Mouse (Mus musculus): ENCODE data around the gene Tgfb3.

The Tgfb3 gene

GRCm38 (mm10) chr12:86079202-86079667 lies 394 bp upstream of the Tgfb3 start:
- DNase-seq (ENCODE audit: low read depth), result peak; percentile 83

- no peak for DNase-seq (ENCODE audit: low read depth)
Measured at GRCm38 (mm10) chr12:86078176-86078552, 677 bp downstream of the Tgfb3 start.

- DNase-seq (ENCODE audit: low read depth), result no peak
Measured at GRCm38 (mm10) chr12:86077736-86078135, 1.1 kb downstream of the Tgfb3 start.

- DNase-seq (ENCODE audit: low read depth), result no peak
Measured at GRCm38 (mm10) chr12:86077322-86077721, 1.5 kb downstream of the Tgfb3 start.

- no peak for DNase-seq (ENCODE audit: low read depth)
Measured at GRCm38 (mm10) chr12:86076321-86076901, 2.4 kb downstream of the Tgfb3 start.

GRCm38 (mm10) chr12:86075358-86075757 lies 3.5 kb downstream of the Tgfb3 start:
- no peak for DNase-seq (ENCODE audit: low read depth)

GRCm38 (mm10) chr12:86074681-86075080 lies 4.2 kb downstream of the Tgfb3 start:
- no peak for DNase-seq (ENCODE audit: low read depth)

GRCm38 (mm10) chr12:86071432-86071831 lies 7.4 kb downstream of the Tgfb3 start:
- no peak for DNase-seq (ENCODE audit: low read depth)

GRCm38 (mm10) chr12:86064796-86065195 lies 14.0 kb downstream of the Tgfb3 start:
- no peak for DNase-seq (ENCODE audit: low read depth)

- DNase-seq (ENCODE audit: low read depth), result no peak
Measured at GRCm38 (mm10) chr12:86059341-86059740, 19.5 kb downstream of the Tgfb3 start.

- no peak for DNase-seq (ENCODE audit: low read depth)
Measured at GRCm38 (mm10) chr12:86057516-86057915, 21.3 kb downstream of the Tgfb3 start.

- no peak for DNase-seq (ENCODE audit: low read depth)
Measured at GRCm38 (mm10) chr12:86056976-86057375, 21.9 kb downstream of the Tgfb3 start.

- no peak for DNase-seq (ENCODE audit: low read depth)
Measured at GRCm38 (mm10) chr12:86055306-86055705, 23.5 kb downstream of the Tgfb3 start.

GRCm38 (mm10) chr12:86051477-86051876 lies 27.4 kb downstream of the Tgfb3 start:
- DNase-seq (ENCODE audit: low read depth), result no peak

- no peak for DNase-seq (ENCODE audit: low read depth)
Measured at GRCm38 (mm10) chr12:86049813-86050212, 29.0 kb downstream of the Tgfb3 start.

- peak; percentile 40 for DNase-seq (ENCODE audit: low read depth)
Measured at GRCm38 (mm10) chr12:86047376-86047775, 31.5 kb downstream of the Tgfb3 start.

- DNase-seq (ENCODE audit: low read depth), result no peak
Measured at GRCm38 (mm10) chr12:86046776-86047175, 32.1 kb downstream of the Tgfb3 start.

- no peak for DNase-seq (ENCODE audit: low read depth)
Measured at GRCm38 (mm10) chr12:86046141-86046540, 32.7 kb downstream of the Tgfb3 start.

- no peak for DNase-seq (ENCODE audit: low read depth)
Measured at GRCm38 (mm10) chr12:86039751-86040150, 39.1 kb downstream of the Tgfb3 start.

GRCm38 (mm10) chr12:86039078-86039477 lies 39.8 kb downstream of the Tgfb3 start:
- no peak for DNase-seq (ENCODE audit: low read depth)

GRCm38 (mm10) chr12:86037235-86037921 lies 41.5 kb downstream of the Tgfb3 start:
- DNase-seq (ENCODE audit: low read depth), result no peak

- no peak for DNase-seq (ENCODE audit: low read depth)
Measured at GRCm38 (mm10) chr12:86036368-86037166, 42.3 kb downstream of the Tgfb3 start.

- no peak for DNase-seq (ENCODE audit: low read depth)
Measured at GRCm38 (mm10) chr12:86035586-86035985, 43.3 kb downstream of the Tgfb3 start.

Measured in 416B (cell line).